Mouse (Mus musculus) retina, adult 2 months (tissue): ENCODE measurements around the gene D6Ertd527e.

ENCODE experiments used
- DNase-seq: peaks from one replicate; pipeline ENCODE4 v3.0.0-alpha.2; 2012; ENCODE audit warnings: low read depth, low spot score

Gene D6Ertd527e

GRCm38 (mm10) chr6:87111493-87111892 is 6.9 kb downstream of the D6Ertd527e start:
- DNase-seq = no peak

GRCm38 (mm10) chr6:87112125-87112524 is 7.6 kb downstream of the D6Ertd527e start:
- no peak for DNase-seq

- DNase-seq = no peak
These were observed 11.4 kb downstream of the D6Ertd527e start for GRCm38 (mm10) chr6:87115981-87116380.

- no peak for DNase-seq
These were observed 12.1 kb downstream of the D6Ertd527e start for GRCm38 (mm10) chr6:87116596-87116995.

- no peak for DNase-seq
These were observed 14.7 kb downstream of the D6Ertd527e start for GRCm38 (mm10) chr6:87119066-87119837.

- no peak for DNase-seq
These were observed 15.4 kb downstream of the D6Ertd527e start for GRCm38 (mm10) chr6:87119975-87120374.

- no peak for DNase-seq
These were observed 16.1 kb downstream of the D6Ertd527e start for GRCm38 (mm10) chr6:87120661-87121060.

GRCm38 (mm10) chr6:87121961-87122360 is 17.4 kb downstream of the D6Ertd527e start:
- DNase-seq = no peak

GRCm38 (mm10) chr6:87123406-87123805 is 18.9 kb downstream of the D6Ertd527e start:
- DNase-seq = no peak

GRCm38 (mm10) chr6:87123973-87124372 is 19.4 kb downstream of the D6Ertd527e start:
- DNase-seq = no peak

GRCm38 (mm10) chr6:87127049-87127753 is 22.7 kb downstream of the D6Ertd527e start:
- no peak for DNase-seq

GRCm38 (mm10) chr6:87129861-87130260 is 25.3 kb downstream of the D6Ertd527e start:
- DNase-seq = no peak

- DNase-seq = no peak
These were observed 26.1 kb downstream of the D6Ertd527e start for GRCm38 (mm10) chr6:87130628-87131027.

GRCm38 (mm10) chr6:87131078-87131477 is 26.5 kb downstream of the D6Ertd527e start:
- DNase-seq = no peak

- no peak for DNase-seq
These were observed 29.0 kb downstream of the D6Ertd527e start for GRCm38 (mm10) chr6:87133520-87133919.

GRCm38 (mm10) chr6:87133966-87134546 is 29.5 kb downstream of the D6Ertd527e start:
- DNase-seq = no peak

GRCm38 (mm10) chr6:87138479-87138878 is 33.9 kb downstream of the D6Ertd527e start:
- no peak for DNase-seq

GRCm38 (mm10) chr6:87139796-87140553 is 35.4 kb downstream of the D6Ertd527e start:
- no peak for DNase-seq

- no peak for DNase-seq
These were observed 37.7 kb downstream of the D6Ertd527e start for GRCm38 (mm10) chr6:87142239-87142638.

GRCm38 (mm10) chr6:87143594-87143993 is 39.0 kb downstream of the D6Ertd527e start:
- DNase-seq = no peak

GRCm38 (mm10) chr6:87147921-87148320 is 43.4 kb downstream of the D6Ertd527e start:
- no peak for DNase-seq

GRCm38 (mm10) chr6:87150471-87150870 is 45.9 kb downstream of the D6Ertd527e start:
- DNase-seq = no peak
